In genomic region chr10:89508567-89508966, GRCm38 (mm10) we compare ENCODE assay signal across 17 mouse cellular contexts. TPM values are rescaled to one million over a fixed set of nuclear protein-coding genes. Genes with fewer than 3 reads are reported as not detected.
"Had no signal": no experiment of that assay in that cellular context is flagged by ENCODE, and none has a peak within 500 bp of the region (broad histone marks: within the 10 kb centered on the region; RNA-seq: fewer than 3 reads in every experiment).

No protein-coding gene starts in this region.

- H3K36me3 ChIP-seq: liver, embryonic 15.5 days; midbrain, embryonic 12.5 days; midbrain, embryonic 15.5 days; neural tube, embryonic 13.5 days; stomach, embryonic 15.5 days had no signal

- H3K27me3 ChIP-seq: liver, embryonic 15.5 days; midbrain, embryonic 12.5 days; midbrain, embryonic 15.5 days; neural tube, embryonic 13.5 days; stomach, embryonic 15.5 days had no signal

- DNase-seq: kidney, adult 2 months; kidney, postnatal 25 days; layer of hippocampus, adult 9-11 months; lung, adult 2 months; lung, postnatal 14 days; lung, postnatal 4 days; thymus, postnatal 25 days had no signal

- ATAC-seq: midbrain, embryonic 15.5 days had no signal

- H3K4me1 ChIP-seq: liver, embryonic 15.5 days; midbrain, embryonic 12.5 days; midbrain, embryonic 15.5 days; neural tube, embryonic 13.5 days had no signal

- H3K27ac ChIP-seq: kidney, postnatal 0 days; layer of hippocampus, adult 2 months; left cerebral cortex, adult 2 months; liver, embryonic 15.5 days; midbrain, embryonic 12.5 days; midbrain, embryonic 15.5 days; neural tube, embryonic 13.5 days; stomach, embryonic 15.5 days had no signal

- H3K9ac ChIP-seq: liver, embryonic 15.5 days; midbrain, embryonic 12.5 days; midbrain, embryonic 15.5 days; neural tube, embryonic 13.5 days; stomach, embryonic 15.5 days had no signal

- H3K4me2 ChIP-seq: liver, embryonic 15.5 days; midbrain, embryonic 12.5 days; midbrain, embryonic 15.5 days; neural tube, embryonic 13.5 days; stomach, embryonic 15.5 days had no signal

- H3K9me3 ChIP-seq: liver, embryonic 15.5 days; midbrain, embryonic 12.5 days; midbrain, embryonic 15.5 days; neural tube, embryonic 13.5 days; stomach, embryonic 15.5 days had no signal

- H3K4me3 ChIP-seq: layer of hippocampus, adult 2 months; left cerebral cortex, adult 2 months; liver, embryonic 15.5 days; midbrain, embryonic 12.5 days; midbrain, embryonic 15.5 days; myocyte; neural tube, embryonic 13.5 days; stomach, embryonic 15.5 days had no signal

RNA-seq across cellular contexts. Expression of gene Nr1h4, which starts 24.8 kb away (rescaled TPM):
- polyA plus RNA-seq: limb, embryonic 11.5 days; midbrain, embryonic 12.5 days; myocyte; neural tube, embryonic 13.5 days had no signal
